Mouse (Mus musculus) brain, embryonic 14.5 days (tissue): ENCODE measurements around the gene Lsm14a.

Experiments used
- CTCF ChIP-seq: fragments of 200-500 bp; IDR thresholded peaks from 2 replicates; pipeline ENCODE4 v1.5.1; 2012; ENCODE audit warnings: inconsistent platforms, mild to moderate bottlenecking, moderate library complexity, borderline replicate concordance; ENCODE audit not compliant: insufficient read depth, insufficient read length; ENCODE audit errors: extremely low read depth
- POLR2A ChIP-seq: fragments of 200-500 bp; IDR thresholded peaks from 2 replicates; pipeline ENCODE4 v1.6.1; 2012; ENCODE audit warnings: mild to moderate bottlenecking, inconsistent platforms, borderline replicate concordance; ENCODE audit not compliant: poor library complexity, insufficient read depth, insufficient read length, severe bottlenecking; ENCODE audit errors: extremely low read depth

DNA sequence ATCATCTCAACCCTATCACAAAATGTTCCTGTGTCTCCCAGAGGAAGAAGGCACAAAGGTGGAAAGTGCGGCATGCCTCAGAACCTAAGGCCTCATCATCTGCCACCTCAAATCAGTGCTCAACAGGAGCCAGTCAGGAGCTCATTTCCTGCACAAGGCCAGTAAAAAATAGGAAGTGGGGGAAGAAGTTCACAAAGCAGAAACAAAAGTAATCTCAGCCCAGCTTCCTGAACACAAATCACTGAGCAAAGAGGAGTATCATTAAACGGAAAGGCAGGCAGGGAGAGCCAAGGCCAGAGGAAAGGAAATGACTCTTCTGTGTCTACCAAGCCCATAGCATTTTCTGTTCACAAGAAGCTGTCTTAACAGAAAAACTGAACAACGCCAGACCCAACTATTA is 91.2 kb downstream of the Lsm14a start:
- TF ChIP-seq CTCF (no peak), POLR2A (no peak)
